Mouse (Mus musculus) heart, embryonic 15.5 days (tissue): ENCODE data around the gene Fam72a. TPM values are rescaled to one million over a fixed set of nuclear protein-coding genes. Genes with fewer than 3 reads are reported as not detected.
A peak's percentile ranks its signal among the peaks of the same experiment; 100 is the strongest.

Experiments used
- ATAC-seq: fragments of 200-750 bp; cut with Nextera tagmentation; replicated peaks from 2 replicates; pipeline ENCODE4 v1.8.0; 2017; ENCODE audit warnings: low read depth, moderate TSS enrichment; ENCODE audit not compliant: insufficient number of reproducible peaks, insufficient read depth, low FRiP score
- H3K27ac ChIP-seq: fragments of 300-500 bp; sonication (generic); 2 replicates; pipeline ENCODE4 v1.5.1; 2015; ENCODE audit warnings: mild to moderate bottlenecking, inconsistent platforms
- H3K27me3 ChIP-seq: fragments of 300-500 bp; sonication (generic); 2 replicates; pipeline ENCODE4 v1.6.1; 2015; ENCODE audit warnings: inconsistent platforms
- H3K36me3 ChIP-seq: fragments of 300-500 bp; sonication (generic); 2 replicates; pipeline ENCODE4 v1.6.1; 2015; ENCODE audit warnings: mild to moderate bottlenecking, inconsistent platforms
- H3K4me1 ChIP-seq: fragments of 300-500 bp; sonication (generic); replicated peaks from 2 replicates; pipeline ENCODE4 v1.6.1; 2015; ENCODE audit warnings: inconsistent platforms
- H3K4me2 ChIP-seq: fragments of 300-500 bp; sonication (generic); 2 replicates; pipeline ENCODE4 v1.6.1; 2015; ENCODE audit warnings: inconsistent platforms, mild to moderate bottlenecking, moderate library complexity
- H3K4me3 ChIP-seq: fragments of 300-500 bp; sonication (generic); 2 replicates; pipeline ENCODE4 v1.5.1; 2015; ENCODE audit warnings: mild to moderate bottlenecking, inconsistent platforms
- H3K9ac ChIP-seq: fragments of 300-500 bp; sonication (generic); 2 replicates; pipeline ENCODE4 v1.6.1; 2015; ENCODE audit warnings: mild to moderate bottlenecking, inconsistent platforms
- H3K9me3 ChIP-seq: fragments of 300-500 bp; sonication (generic); replicated peaks from 2 replicates; pipeline ENCODE4 v1.6.1; 2016; ENCODE audit warnings: inconsistent platforms
- WGBS: fragments of 180-500 bp; shearing (Covaris S2); methylation state at CpG from one replicate; pipeline ENCODE4 v1.1.7; 2015; ENCODE audit warnings: mixed read lengths; 5-methylcytosine and 5-hydroxymethylcytosine counted together
- polyA plus RNA-seq: library from polyadenylated mRNA; unstranded; fragments of >200 nt; fragmentation: Nextera tagmentation; extraction: Ambion mirVana; gene quantifications from 2 replicates; pipeline ENCODE4 v1.2.1, GENCODE M21; 2015

The Fam72a gene
- polyA plus RNA-seq, 1 experiment from 2014 or later: 2.7 TPM

DNA sequence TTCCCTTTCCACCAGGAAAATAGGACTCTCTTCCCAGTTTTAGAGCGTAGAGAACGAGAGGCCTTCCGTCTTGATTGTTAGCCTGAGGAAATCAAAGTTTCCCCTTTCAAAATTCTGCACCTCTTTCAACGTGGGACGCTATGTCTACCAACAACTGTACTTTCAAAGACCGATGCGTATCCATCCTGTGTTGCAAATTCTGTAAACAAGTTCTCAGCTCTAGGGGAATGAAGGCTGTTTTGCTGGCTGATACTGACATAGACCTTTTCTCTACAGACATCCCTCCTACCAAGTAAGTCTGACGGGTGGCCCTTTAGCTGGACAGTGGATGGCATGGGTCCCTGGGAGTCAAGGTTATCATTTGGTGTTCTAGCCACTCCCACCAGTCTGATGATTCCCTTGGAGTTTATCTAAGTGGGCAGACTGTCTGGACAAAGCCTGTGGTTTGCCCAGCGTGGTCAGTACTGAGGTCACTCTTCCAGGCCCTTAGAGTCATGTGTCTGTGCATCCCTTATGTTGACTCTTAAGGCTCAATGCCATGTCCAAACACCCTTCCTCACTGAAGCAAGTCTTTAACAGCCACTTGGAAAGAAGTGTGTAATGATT, 961 bp downstream of the Fam72a start:
- peaks cover 31% of the 10 kb centered on the region for H3K4me1 ChIP-seq
- H3K9ac ChIP-seq: peak overlapping the region; percentile 69
- H3K27ac ChIP-seq: peak overlapping the region; percentile 89
- peak overlapping the region; percentile 80 for H3K4me3 ChIP-seq
- H3K36me3 ChIP-seq: no peaks in the 10 kb centered on the region
- no peak for ATAC-seq
- under 1% methylated on average over 9 of the region's 9 CpGs for WGBS
- peak overlapping the region; percentile 92 for H3K4me2 ChIP-seq
- H3K9me3 ChIP-seq: no peaks in the 10 kb centered on the region
- H3K27me3 ChIP-seq: no peaks in the 10 kb centered on the region

DNA sequence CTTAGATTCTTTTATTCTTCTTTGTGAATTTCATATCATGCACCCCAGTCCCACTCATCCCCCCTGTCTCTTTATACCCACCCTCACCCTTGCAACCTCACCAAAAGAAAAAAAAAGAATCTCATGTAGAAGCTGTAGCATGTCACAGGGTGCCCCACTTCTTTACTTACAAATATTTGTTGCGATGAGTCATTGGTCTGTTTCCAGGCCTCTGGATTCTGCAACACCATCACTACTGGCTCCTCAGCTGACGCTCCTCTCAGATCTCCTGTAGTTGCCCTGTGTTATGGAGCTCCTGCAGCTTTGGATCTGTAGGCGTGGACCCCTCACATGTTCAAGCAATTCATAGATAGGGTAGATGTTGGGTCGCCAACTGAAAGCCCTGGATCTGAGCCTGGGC, 12.1 kb downstream of the Fam72a start:
- 78% methylated on average over 4 of the region's 4 CpGs for WGBS
- ATAC-seq: no peak

DNA sequence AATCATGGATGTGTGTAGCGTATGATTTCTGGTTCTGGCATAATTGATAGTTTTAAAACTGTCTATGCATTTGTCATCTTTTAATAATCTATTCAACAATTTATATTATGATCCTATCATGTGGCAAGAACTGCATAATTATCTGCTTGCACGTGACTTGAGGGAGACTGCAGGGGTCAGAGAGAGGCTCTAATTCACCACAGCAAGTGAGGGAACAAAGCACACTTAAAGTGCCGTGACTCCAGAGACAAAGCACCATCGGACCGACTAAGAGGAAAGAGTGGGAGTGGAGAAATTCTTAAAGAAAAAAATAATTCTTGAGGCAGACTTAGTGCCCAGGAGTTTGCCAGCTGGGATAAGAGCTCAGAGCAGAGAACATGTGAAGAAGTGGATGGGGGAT, 13.1 kb downstream of the Fam72a start:
- H3K4me2 ChIP-seq: no peak overlapping the region
- H3K9ac ChIP-seq: no peak overlapping the region
- no peak overlapping the region for H3K4me3 ChIP-seq
- no peaks in the 10 kb centered on the region for H3K9me3 ChIP-seq
- no peaks in the 10 kb centered on the region for H3K4me1 ChIP-seq
- no peaks in the 10 kb centered on the region for H3K27me3 ChIP-seq
- no peaks in the 10 kb centered on the region; the same call in 1 of the 2 replicates for H3K36me3 ChIP-seq
- H3K27ac ChIP-seq: no peak overlapping the region
- ATAC-seq: no peak
- 67% methylated on average over 5 of the region's 5 CpGs for WGBS

More for the DNA sequence above, 12.1 kb downstream of the Fam72a start:
- Histone ChIP-seq H3K4me3 (no peak overlapping the region), H3K9ac (no peak overlapping the region), H3K9me3 (no peaks in the 10 kb centered on the region), H3K27me3 (no peaks in the 10 kb centered on the region), H3K27ac (no peak overlapping the region), H3K4me1 (no peaks in the 10 kb centered on the region), H3K4me2 (no peak overlapping the region), H3K36me3 (no peaks in the 10 kb centered on the region; the same call in 1 of the 2 replicates)

DNA sequence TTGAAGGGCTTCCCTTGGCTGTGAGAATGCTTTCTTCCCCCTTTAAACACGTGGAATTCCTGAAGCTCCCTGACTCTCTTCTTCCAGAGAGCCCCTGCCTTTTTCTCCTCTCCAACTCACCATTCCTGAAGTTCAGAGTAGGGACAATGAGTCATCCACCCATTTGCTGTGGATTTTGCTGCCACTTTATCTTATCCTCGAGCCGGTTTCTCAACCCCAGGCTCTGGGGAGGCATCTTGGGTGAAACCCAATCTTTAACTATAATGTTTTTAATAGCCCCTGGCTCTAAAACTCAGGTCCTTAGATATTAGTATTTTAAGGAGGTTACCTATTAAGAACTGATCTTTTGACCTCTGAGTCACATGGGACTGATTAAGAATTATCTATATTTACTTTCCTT, 13.7 kb downstream of the Fam72a start:
- 19% methylated on average over 3 of the region's 3 CpGs for WGBS
- Histone ChIP-seq H3K4me2 (no peak overlapping the region), H3K27me3 (no peaks in the 10 kb centered on the region), H3K9me3 (no peaks in the 10 kb centered on the region), H3K9ac (no peak overlapping the region), H3K4me3 (no peak overlapping the region), H3K4me1 (no peaks in the 10 kb centered on the region), H3K27ac (no peak overlapping the region), H3K36me3 (no peaks in the 10 kb centered on the region)
- ATAC-seq: no peak

DNA sequence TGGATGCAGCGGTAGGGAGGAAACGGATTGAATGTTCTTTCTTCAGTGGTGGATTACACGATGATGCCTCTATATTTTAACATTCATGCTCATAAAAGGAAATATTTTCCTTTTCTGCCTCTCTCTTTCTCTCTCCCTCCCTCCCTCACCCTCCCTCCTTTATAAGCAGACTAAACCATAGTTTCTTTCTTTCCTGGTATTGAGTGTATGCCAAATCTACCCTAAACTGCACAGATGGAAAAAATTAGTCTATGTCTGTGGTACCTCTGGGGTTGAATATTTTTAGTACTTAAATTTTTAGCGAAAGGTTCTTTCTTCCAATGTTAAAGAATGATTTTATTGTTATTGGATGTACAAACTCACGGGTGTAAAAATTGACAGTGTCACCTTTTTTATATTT, 14.2 kb downstream of the Fam72a start:
- 73% methylated on average over 5 of the region's 5 CpGs for WGBS
- Histone ChIP-seq H3K9ac (no peak overlapping the region), H3K4me2 (no peak overlapping the region), H3K4me1 (no peaks in the 10 kb centered on the region), H3K27me3 (no peaks in the 10 kb centered on the region), H3K27ac (no peak overlapping the region), H3K4me3 (no peak overlapping the region), H3K36me3 (no peaks in the 10 kb centered on the region), H3K9me3 (no peaks in the 10 kb centered on the region)
- no peak for ATAC-seq

DNA sequence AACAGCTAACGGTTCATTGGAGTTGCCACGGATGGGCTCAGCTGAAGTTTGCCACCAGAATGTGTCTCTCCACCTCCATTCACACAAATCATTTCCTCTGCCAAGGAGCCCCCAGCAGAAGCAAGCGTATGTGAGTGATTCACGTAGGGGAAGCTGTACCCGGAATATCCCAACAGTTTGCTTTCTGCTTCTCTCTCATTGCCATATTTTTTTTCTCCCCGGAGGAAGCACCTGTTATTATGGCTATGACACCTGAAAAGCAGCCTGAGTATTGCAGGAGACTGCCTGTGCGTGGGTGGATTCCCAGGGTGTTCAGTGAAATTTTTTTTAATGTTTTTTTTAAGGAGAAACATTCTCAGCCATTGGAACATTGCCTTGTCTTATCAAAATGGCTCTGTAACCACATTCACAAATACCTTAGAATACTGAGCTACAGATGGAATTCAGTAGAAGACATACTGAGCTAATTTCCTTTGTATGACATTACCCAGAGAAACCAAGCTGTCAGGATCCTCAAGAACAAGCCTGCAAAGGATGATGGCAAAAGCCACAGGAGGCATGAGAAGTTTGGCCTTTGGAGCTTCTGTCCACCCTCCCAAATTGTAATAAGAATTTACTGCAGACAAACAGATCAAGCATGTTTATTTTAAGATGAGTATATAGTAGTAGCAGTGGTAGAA, 16.3 kb downstream of the Fam72a start:
- Histone ChIP-seq H3K4me2 (no peak overlapping the region), H3K4me3 (no peak overlapping the region), H3K9ac (no peak overlapping the region), H3K27me3 (no peaks in the 10 kb centered on the region), H3K27ac (no peak overlapping the region), H3K36me3 (no peaks in the 10 kb centered on the region), H3K4me1 (peaks cover 6% of the 10 kb centered on the region), H3K9me3 (no peaks in the 10 kb centered on the region)
- no peak for ATAC-seq
- 70% methylated on average over 7 of the region's 7 CpGs for WGBS

DNA sequence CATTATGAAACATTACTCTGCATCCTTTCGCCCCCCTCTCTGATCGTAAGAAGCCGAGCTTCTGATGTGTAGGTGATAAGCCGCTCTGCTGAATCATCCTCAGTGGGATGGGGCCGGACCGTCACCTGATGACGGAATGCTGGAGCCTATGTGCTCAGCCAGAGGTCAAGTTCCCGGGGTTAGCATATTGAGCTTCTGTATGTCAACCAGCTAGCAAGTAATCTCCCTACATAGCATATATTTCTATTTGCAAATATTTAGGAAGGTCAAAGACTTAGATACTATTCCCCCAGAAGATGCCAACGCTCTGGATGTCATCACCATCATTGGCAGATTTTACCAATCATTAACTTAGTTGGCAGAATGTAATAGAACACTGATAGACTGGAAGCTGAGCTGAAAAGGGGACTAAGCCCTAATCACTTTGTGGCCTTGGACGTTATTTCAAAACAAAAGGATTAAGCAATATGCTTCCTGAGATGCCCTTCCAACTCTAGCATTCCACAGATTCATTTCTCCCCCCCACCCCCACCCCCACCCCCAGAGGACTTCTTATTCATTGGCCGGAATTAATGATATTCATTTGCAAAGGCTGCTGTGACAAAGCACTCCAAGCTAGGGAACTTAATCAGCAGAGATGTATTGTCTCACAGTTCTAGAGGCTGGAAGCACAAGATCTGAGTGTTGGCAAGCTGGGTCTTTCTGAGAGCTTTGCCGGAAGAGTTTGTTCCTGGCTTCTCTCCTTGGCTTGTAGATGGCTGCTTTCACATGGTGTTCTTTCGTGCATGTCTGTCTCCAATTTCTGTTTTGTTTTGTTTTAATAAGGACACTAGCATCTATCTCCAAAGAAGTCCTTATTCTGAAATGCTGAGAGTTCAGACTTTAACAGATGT, 19.3 kb downstream of the Fam72a start:
- WGBS: 68% methylated on average over 13 of the region's 13 CpGs
- ATAC-seq: no peak
- no peaks in the 10 kb centered on the region for H3K27me3 ChIP-seq
- no peak overlapping the region for H3K4me2 ChIP-seq
- no peak overlapping the region for H3K9ac ChIP-seq
- H3K36me3 ChIP-seq: no peaks in the 10 kb centered on the region
- H3K27ac ChIP-seq: no peak overlapping the region
- H3K4me3 ChIP-seq: no peak overlapping the region
- H3K4me1 ChIP-seq: peaks cover 6% of the 10 kb centered on the region
- H3K9me3 ChIP-seq: no peaks in the 10 kb centered on the region

DNA sequence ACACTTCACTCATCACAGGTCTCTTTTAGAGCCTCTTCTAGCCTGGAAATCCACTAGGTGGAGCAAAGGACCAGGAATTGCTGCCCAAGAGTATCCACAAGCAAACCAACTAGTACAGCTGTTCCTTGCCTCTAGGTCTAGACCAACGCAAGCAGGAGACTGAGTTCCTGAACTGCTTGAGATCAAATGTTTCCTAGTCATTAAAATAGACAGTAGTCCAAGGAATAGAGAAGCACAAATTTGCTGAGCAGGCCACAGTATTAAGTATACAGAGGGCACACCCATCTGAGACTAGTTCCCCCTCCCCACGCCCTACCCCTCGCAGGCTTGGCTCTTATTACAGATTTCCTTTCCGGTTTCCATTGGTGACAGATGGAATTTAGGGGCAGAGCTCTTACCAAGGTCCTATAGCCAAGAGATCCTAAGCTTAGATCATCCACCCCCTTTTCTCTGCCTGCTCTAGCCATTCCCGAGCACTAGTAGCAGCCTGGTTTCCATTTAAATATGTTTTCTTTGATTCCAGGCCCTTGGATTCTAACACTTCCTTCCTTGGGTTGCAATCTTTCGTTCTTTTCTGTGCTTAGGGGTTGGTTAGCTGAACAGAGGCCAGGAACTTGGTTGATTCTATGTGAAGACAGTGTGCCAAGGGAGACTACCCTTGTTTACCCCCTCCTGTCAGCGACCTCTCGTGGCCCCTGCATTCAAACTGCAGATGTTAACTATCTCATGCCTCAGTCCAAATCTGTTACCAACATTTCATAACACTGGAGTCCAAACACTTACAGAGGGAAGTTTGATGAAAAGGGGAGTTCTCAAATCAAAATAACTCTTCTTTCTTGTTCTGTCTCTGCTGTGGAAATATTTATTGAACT, 21.0 kb downstream of the Fam72a start:
- no peaks in the 10 kb centered on the region for H3K27me3 ChIP-seq
- ATAC-seq: no peak
- peaks cover 6% of the 10 kb centered on the region for H3K4me1 ChIP-seq
- H3K36me3 ChIP-seq: no peaks in the 10 kb centered on the region
- H3K4me3 ChIP-seq: no peak overlapping the region
- H3K4me2 ChIP-seq: no peak overlapping the region
- WGBS: 40% methylated on average over 8 of the region's 8 CpGs
- no peak overlapping the region for H3K9ac ChIP-seq
- H3K27ac ChIP-seq: no peak overlapping the region
- H3K9me3 ChIP-seq: no peaks in the 10 kb centered on the region

DNA sequence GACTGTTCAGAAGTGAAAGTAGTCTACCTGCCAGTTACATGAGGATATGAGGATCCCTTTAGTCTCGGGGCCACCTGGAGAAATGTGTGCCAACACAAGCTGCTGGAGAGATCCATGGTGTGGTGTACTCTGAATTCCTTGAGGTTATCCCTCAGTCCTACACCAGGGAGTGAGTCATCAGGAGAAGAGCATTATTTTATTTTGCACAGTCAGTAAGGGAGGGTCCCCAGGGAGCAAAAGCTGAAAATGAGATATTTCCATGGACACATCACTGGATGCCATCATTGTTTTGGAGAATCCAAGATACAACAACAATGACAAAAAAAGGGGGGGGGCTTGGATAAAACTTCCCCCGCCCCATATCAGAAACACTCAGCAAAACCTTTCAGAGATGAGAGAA, 24.3 kb downstream of the Fam72a start:
- H3K4me1 ChIP-seq: peaks cover 11% of the 10 kb centered on the region
- no peak for ATAC-seq
- no peaks in the 10 kb centered on the region for H3K36me3 ChIP-seq
- no peaks in the 10 kb centered on the region for H3K27me3 ChIP-seq
- no peaks in the 10 kb centered on the region for H3K9me3 ChIP-seq
- H3K4me3 ChIP-seq: no peak overlapping the region
- H3K9ac ChIP-seq: no peak overlapping the region
- no peak overlapping the region for H3K4me2 ChIP-seq
- no peak overlapping the region for H3K27ac ChIP-seq
- 85% methylated on average over 2 of the region's 2 CpGs for WGBS

DNA sequence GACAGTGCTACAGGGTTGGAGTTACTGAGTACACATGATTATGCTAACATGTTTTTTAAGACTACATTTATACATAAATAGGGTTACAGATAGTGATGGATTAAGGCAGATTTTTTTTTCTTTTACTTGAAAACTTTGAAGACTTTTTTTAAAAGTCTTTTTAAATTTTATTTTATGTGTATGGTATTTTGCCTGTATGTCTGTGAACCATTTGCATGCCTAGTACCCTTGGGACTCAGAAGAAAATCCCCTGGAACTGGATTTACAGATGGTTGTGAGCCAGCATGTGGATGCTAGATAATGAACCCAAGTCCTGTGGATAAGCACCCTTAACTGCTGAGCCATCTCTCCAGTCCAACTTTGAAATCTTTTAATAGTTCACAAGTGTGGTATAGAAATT, 25.7 kb downstream of the Fam72a start:
- H3K9ac ChIP-seq: no peak overlapping the region
- H3K4me3 ChIP-seq: no peak overlapping the region
- H3K4me2 ChIP-seq: no peak overlapping the region
- H3K27me3 ChIP-seq: no peaks in the 10 kb centered on the region
- no peaks in the 10 kb centered on the region for H3K9me3 ChIP-seq
- ATAC-seq: no peak
- peaks cover 11% of the 10 kb centered on the region for H3K4me1 ChIP-seq
- H3K36me3 ChIP-seq: no peaks in the 10 kb centered on the region
- no peak overlapping the region for H3K27ac ChIP-seq
